Mouse (Mus musculus) lung, postnatal 0 days (tissue): ENCODE data around the gene Myh13.

Source experiments
- CTCF ChIP-seq: IDR thresholded peaks from 2 replicates; pipeline ENCODE4 v1.5.1; 2016; ENCODE audit warnings: antibody characterized with exemption, mild to moderate bottlenecking
- EP300 ChIP-seq: IDR thresholded peaks from 2 replicates; pipeline ENCODE4 v1.6.1; 2016; ENCODE audit warnings: antibody characterized with exemption, mild to moderate bottlenecking, control low read depth

GRCm38 (mm10) chr11:67321358-67321757 is at the start of gene Myh13:
- TF ChIP-seq EP300 = no peak
- TF ChIP-seq CTCF = no peak
